Mouse (Mus musculus) left cerebral cortex, postnatal 36 days (tissue): ENCODE results near the gene Slc44a4. TPM values are rescaled to one million over a fixed set of nuclear protein-coding genes. Genes with fewer than 3 reads are reported as not detected.

ENCODE experiments used
- DNase-seq, 2 experiments: peaks; one replicate each; pipeline ENCODE4 v3.0.0; 2021 to 2022; ENCODE audit warnings: low spot score in 2 of 2, mixed read lengths in 1 of 2
- intact Hi-C: fragments of 180-260 bp; cut with DNase I; formaldehyde crosslinking; loops from one replicate; pipeline ENCODE4 v1.15.1; 2025
- total RNA-seq, 2 experiments: library from RNA; stranded (reverse); gene quantifications; 2 replicates each; pipeline ENCODE4 v1.2.3; 2021

The Slc44a4 gene
- total RNA-seq, 2 experiments from 2014 or later = 0.23 to 0.69 TPM

GRCm38 (mm10) chr17:34978239-34978638, 64.0 kb downstream of the Slc44a4 start:
- DNase-seq = no peak
- intact Hi-C loops = no loop called here

DNA sequence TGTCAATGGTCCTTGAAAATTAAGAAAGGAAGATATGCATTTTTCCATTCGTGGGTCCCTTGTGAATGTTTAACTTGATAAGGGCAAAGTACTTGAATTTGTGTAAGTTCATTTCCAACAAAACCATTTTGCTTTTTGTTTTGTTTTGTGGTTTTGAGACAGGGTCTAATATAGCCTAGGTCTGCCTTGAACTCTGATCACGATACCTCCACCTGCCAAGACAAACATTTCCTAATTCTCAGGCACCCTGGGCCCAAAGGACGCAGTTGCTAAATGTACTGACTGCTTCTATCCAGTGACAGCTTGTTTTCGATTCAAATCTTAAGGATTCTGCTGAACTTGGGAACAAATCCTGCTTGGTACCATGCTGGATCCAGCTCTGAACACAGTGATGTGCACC, 65.4 kb downstream of the Slc44a4 start:
- no peak for DNase-seq
- intact Hi-C loops = loop anchor here (5.0 kb wide), 1 partner anchor 127 kb away; the partner anchor contains the start of genes Nelfe and Skiv2l

Other genes with a start within 250 kb of the Slc44a4 start
- 1 to 10 TPM; 1.5 to 2.0 TPM for gene Tnxb, start 243.9 kb upstream of the Slc44a4 start, total RNA-seq
- 10 to 100 TPM in 1 of 2 experiments, 1 to 10 TPM in 1; 8.3 to 11.4 TPM for gene C4b, start 170.6 kb upstream of the Slc44a4 start, total RNA-seq
- gene Cyp21a1, start 109.9 kb upstream of the Slc44a4 start, total RNA-seq = not detected
- 10 to 100 TPM; 50.2 to 58.6 TPM for gene Stk19, start 77.5 kb upstream of the Slc44a4 start, total RNA-seq
- 10 to 100 TPM; 39.4 to 45.4 TPM for gene Dxo, start 77.4 kb upstream of the Slc44a4 start, total RNA-seq
- gene Skiv2l, start 64.3 kb upstream of the Slc44a4 start, total RNA-seq = 10 to 100 TPM; 58.5 to 72.2 TPM
- gene Nelfe, start 64.1 kb upstream of the Slc44a4 start, total RNA-seq = 10 to 100 TPM; 35.5 to 36.6 TPM
- under 1 TPM in 1 of 2 experiments, not detected in 1; 0.63 TPM for gene Cfb, start 51.9 kb upstream of the Slc44a4 start, total RNA-seq
- 1 to 10 TPM; 6.5 to 8.6 TPM for gene Zbtb12, start 35.0 kb upstream of the Slc44a4 start, total RNA-seq
- gene Gm20547, start 32.4 kb upstream of the Slc44a4 start, total RNA-seq = not detected
- 1 to 10 TPM; 2.4 to 2.5 TPM for gene C2, start 16.2 kb upstream of the Slc44a4 start, total RNA-seq
- 100 to 1,000 TPM; 162 to 194 TPM for gene Ehmt2, start 16.0 kb upstream of the Slc44a4 start, total RNA-seq
- gene Neu1, start 16.8 kb downstream of the Slc44a4 start, total RNA-seq = 10 to 100 TPM; 43.8 to 47.2 TPM
- gene Hspa1b, start 44.8 kb downstream of the Slc44a4 start, total RNA-seq = 10 to 100 TPM; 12.9 to 23.4 TPM
- not detected for gene Gm20481, start 55.4 kb downstream of the Slc44a4 start, total RNA-seq
- gene Hspa1a, start 57.7 kb downstream of the Slc44a4 start, total RNA-seq = 10 to 100 TPM; 11.9 to 13.7 TPM
- under 1 TPM in 1 of 2 experiments, not detected in 1; 0.32 TPM for gene Hspa1l, start 58.2 kb downstream of the Slc44a4 start, total RNA-seq
- gene Lsm2, start 67.4 kb downstream of the Slc44a4 start, total RNA-seq = 10 to 100 TPM; 19.4 to 19.8 TPM
- 10 to 100 TPM; 38.2 to 47.2 TPM for gene Vars, start 86.5 kb downstream of the Slc44a4 start, total RNA-seq
- under 1 TPM; 0.48 to 0.57 TPM for gene Vwa7, start 102.1 kb downstream of the Slc44a4 start, total RNA-seq
- under 1 TPM in 1 of 2 experiments, not detected in 1; 0.79 TPM for gene Sapcd1, start 113.5 kb downstream of the Slc44a4 start, total RNA-seq
- under 1 TPM in 1 of 2 experiments, not detected in 1; 0.66 TPM for gene Msh5, start 132.3 kb downstream of the Slc44a4 start, total RNA-seq
- 1 to 10 TPM; 8.4 to 8.5 TPM for gene Clic1, start 135.5 kb downstream of the Slc44a4 start, total RNA-seq
- 10 to 100 TPM; 13.9 to 14.0 TPM for gene Ddah2, start 144.6 kb downstream of the Slc44a4 start, total RNA-seq
- not detected for gene Ly6g6c, start 150.9 kb downstream of the Slc44a4 start, total RNA-seq
- gene Mpig6b, start 151.7 kb downstream of the Slc44a4 start, total RNA-seq = not detected
- gene Ly6g6e, start 162.4 kb downstream of the Slc44a4 start, total RNA-seq = 1 to 10 TPM; 3.8 to 3.9 TPM
- 1 to 10 TPM in 1 of 2 experiments, under 1 TPM in 1; 0.63 to 1.5 TPM for gene Ly6g6d, start 163.6 kb downstream of the Slc44a4 start, total RNA-seq
- not detected for gene Ly6g6f, start 171.1 kb downstream of the Slc44a4 start, total RNA-seq
- 100 to 1,000 TPM; 115 to 117 TPM for gene Abhd16a, start 174.8 kb downstream of the Slc44a4 start, total RNA-seq
- not detected for gene Ly6g5c, start 193.8 kb downstream of the Slc44a4 start, total RNA-seq
- under 1 TPM in 1 of 2 experiments, not detected in 1; 0.45 TPM for gene Ly6g5b, start 201.0 kb downstream of the Slc44a4 start, total RNA-seq
- 10 to 100 TPM; 15.5 to 19.0 TPM for gene Gpank1, start 207.0 kb downstream of the Slc44a4 start, total RNA-seq
- gene Csnk2b, start 207.6 kb downstream of the Slc44a4 start, total RNA-seq = 100 to 1,000 TPM; 174 to 177 TPM
- 10 to 100 TPM; 26.7 to 31.0 TPM for gene D17H6S53E, start 211.9 kb downstream of the Slc44a4 start, total RNA-seq
- not detected for gene Apom, start 217.6 kb downstream of the Slc44a4 start, total RNA-seq
- 100 to 1,000 TPM; 302 to 324 TPM for gene Bag6, start 220.7 kb downstream of the Slc44a4 start, total RNA-seq